Mouse (Mus musculus) embryonic fibroblast, embryonic 13.5 days (primary cell): Measurements from ENCODE around the gene Anxa9.

Experiments used
- CTCF ChIP-seq: IDR thresholded peaks from 2 replicates; pipeline ENCODE4 v1.5.1; 2011; ENCODE audit warnings: mild to moderate bottlenecking, control low read depth, low read length, moderate library complexity, borderline replicate concordance; ENCODE audit not compliant: insufficient read depth
- POLR2A ChIP-seq: IDR thresholded peaks from 2 replicates; pipeline ENCODE4 v1.6.1; 2011; ENCODE audit warnings: low read depth, mild to moderate bottlenecking, control low read depth, low read length, moderate library complexity

DNA sequence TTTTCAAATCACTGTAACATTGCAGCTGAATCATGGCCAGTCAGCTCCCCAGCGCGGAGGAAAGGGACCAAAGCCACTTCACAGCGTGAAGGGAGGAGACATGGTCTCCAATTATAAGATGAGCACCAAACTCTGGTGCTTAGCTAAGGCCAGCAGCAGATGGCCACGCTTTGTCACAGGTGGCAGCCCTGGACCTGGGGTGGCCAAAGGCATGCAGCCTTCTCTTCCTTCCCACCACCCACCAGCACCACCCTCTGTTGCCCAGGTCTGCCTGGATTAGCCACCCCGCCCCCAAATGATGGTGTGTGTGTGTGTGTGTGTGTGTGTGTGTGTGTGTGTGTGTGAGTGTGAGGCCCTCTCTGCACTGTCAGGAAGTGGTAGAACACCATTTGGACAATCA is 33.5 kb downstream of the Anxa9 start:
- TF ChIP-seq CTCF (no peak), POLR2A (no peak)
